Mouse (Mus musculus) fat pad, adult 2 months (tissue): ENCODE measurements around the gene Sqstm1.
A peak's percentile ranks its signal among the peaks of the same experiment; 100 is the strongest.
"Not testable (repeated sequence)": the region's sequence is repeated elsewhere in the genome, so short reads cannot be mapped to it uniquely, and the experiment has no call there.

Experiments used
- DNase-seq: peaks from one replicate; pipeline ENCODE4 v3.0.0-alpha.2; 2011; ENCODE audit warnings: low read depth, low spot score; ENCODE audit errors: extremely low read depth

Gene Sqstm1

GRCm38 (mm10) chr11:50177111-50177510 is 33.5 kb downstream of the Sqstm1 start:
- no peak for DNase-seq

DNA sequence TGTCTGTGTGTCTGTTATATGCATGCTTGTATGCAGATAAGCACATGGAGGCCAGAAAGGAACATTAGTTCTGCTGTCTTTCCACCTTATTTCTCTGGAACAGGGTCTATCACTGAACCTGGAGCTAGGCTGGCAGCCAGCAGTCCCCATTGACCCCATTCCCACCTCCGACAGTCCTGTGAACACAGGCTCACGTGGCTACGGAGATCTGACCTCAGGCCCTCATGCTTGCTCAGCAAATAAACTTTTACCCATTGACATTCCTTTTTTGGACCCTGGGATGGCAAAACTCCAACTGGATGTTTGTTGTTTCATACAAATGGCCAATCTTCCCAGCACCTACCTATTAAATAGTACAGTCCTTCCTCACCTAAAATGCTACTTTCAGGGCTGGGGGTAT is 34.3 kb downstream of the Sqstm1 start:
- no peak for DNase-seq

GRCm38 (mm10) chr11:50174730-50175187 is 35.9 kb downstream of the Sqstm1 start:
- DNase-seq, result peak; percentile 58

DNA sequence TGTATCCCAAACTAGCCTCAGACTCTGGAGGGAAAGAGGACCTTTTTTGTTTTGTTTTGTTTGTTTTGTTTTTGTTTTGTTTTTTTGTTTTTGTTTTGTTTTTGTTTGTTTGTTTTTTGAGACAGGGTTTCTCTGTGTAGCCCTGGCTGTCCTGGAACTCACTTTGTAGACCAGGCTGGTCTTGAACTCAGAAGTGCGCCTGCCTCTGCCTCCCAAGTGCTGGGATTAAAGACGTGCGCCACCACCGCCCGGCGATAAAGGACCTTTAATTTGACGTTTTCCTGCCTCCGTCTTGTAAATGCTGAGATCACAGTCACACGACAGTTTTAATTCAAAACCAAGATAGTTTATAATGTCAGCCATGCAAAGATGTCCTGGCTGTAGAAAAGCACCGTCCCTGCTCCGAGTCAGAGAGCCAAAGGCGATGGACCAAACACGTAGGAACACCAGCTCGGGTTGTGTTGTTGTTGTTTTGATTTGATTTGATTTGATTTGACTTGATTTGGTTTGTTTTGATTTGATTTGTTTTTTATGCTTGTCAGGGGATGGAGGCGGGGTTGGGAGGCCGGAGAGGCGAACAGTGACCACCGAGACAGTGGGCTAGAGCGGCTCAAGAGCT is 36.4 kb downstream of the Sqstm1 start, which contains the start of gene Mrnip:
TSS of gene Mrnip (plus strand) at position 334 of the 619 bp plus-strand sequence.
- not testable (repeated sequence) for DNase-seq

DNA sequence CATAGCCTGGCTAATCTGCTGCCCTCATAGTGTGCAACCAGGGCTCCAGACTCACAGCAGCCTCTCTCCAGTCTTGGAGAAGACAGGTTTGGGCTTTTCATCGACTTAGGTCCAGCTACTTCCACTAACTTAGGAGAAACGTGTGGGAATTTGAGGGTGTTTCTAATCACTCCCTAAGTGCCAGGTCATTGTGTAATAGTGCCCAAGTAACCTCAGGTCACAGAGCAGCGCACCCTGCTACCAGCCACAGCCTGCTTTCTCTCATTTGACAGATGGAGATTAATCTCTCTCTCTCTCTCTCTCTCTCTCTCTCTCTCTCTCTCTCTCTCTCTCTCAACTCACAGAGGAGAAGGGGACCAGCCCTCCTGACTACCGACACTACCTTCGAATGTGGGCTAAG is 42.3 kb downstream of the Sqstm1 start:
- no peak for DNase-seq

DNA sequence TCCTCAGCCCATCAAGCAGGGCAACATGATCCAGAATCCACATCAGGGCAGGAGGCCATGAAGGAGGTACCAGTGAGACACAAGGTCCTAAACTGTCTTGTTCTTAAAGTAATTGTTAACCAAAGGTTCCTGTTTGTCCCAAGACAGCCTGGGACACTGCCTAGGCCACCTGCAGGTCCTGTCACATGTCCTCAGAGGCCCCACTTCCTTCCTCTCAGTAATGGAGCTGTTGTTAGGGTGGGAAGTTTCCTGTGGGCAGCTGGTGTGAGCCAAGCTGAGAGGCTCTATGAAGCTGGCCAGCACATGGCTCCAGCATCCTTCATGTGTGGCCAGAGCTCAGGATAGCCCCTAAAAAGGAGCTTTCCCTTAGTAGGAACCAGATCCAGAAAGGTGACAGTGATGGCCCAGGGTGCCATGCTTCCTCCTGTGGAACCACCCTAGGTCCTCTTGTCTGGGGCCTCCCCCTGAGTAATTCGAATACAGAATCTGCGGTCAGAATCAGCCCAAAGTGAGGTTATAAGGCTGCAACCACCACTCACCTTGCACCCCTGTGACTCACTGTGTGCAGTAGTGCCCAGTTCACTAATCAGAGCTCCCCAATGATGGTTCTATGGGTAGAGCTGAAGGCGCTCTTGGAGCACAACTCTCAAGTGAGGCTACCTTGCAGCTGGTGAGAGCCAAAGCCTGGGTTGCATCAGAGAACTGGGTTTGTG is 48.1 kb downstream of the Sqstm1 start:
- no peak for DNase-seq

GRCm38 (mm10) chr11:50161578-50162304 is 48.9 kb downstream of the Sqstm1 start:
- no peak for DNase-seq

DNA sequence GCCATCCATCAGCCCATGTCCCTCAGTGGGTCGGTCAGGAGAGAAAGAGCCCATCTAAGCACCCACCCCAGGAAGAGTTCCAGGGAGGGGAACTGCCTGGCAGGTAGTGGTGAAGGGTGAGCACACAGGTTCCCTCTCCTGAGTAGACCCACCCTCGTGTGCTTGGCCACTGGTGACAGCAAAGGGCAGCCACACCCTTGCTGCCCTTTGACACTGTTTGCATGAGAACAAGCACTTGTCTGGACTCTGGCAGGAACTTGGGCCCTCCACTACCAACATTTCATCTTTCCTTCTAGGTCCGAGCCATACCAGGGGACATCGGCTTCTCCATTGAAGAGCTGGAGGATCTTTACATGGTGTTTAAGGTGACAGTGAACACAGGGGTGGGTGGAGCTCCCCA is 51.3 kb downstream of the Sqstm1 start:
- DNase-seq, result no peak

GRCm38 (mm10) chr11:50158346-50158745 is 52.3 kb downstream of the Sqstm1 start:
- DNase-seq, result no peak

- no peak for DNase-seq
These were observed 53.8 kb downstream of the Sqstm1 start for GRCm38 (mm10) chr11:50156725-50157258.

DNA sequence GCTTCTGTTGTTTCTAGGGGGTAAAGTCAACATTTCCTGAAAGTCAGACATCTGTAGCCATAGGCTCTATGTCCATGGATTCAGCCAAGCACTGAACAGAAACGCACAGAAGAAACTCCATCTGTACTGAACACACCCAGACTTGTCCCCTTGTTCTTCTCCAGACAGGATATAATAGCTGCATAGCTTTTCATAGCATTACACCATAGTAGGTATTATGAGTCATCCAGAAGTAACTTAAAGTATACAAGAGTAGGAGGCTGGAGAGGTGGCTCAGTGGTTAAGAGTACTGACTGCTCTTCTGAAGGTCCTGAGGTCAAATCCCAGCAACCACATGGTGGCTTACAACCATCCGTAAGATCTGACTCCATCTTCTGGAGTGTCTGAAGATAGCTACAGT is 54.8 kb downstream of the Sqstm1 start:
- DNase-seq, result no peak

GRCm38 (mm10) chr11:50154777-50155520 is 55.7 kb downstream of the Sqstm1 start:
- DNase-seq, result no peak

DNA sequence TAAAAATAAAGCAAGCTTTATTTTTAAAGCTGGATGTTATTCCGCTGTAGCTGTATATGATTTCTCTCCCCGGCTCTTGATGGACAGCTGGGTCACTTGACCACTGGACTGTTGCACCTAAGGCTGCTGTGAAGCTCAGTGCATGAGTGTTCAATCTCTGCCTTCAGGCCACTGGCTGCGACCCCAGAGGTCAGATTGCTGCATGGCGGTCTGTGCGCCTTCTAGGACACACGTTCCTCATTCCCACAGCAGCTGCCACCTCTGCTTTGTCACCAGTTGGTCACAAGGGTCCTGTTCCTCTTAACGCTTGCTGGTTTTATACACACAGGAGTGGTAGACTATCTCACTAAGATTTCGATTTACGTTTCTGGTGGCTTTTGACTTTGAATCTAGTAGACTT is 56.5 kb downstream of the Sqstm1 start:
- no peak for DNase-seq

- DNase-seq, result no peak
These were observed 59.3 kb downstream of the Sqstm1 start for GRCm38 (mm10) chr11:50151374-50151773.

GRCm38 (mm10) chr11:50149603-50150150 is 61.0 kb downstream of the Sqstm1 start:
- DNase-seq, result no peak
